In genomic region chr5:105859716-105860460, GRCm38 (mm10) we compare ENCODE assay signal across 10 mouse cellular contexts. TPM values are rescaled to one million over a fixed set of nuclear protein-coding genes. Genes with fewer than 3 reads are reported as not detected.
DNase-seq lines count a peak whose midpoint lies in the region; ATAC-seq and TF ChIP-seq lines count a peak whose summit lies in the region.
"Had no signal": no experiment of that assay in that cellular context is flagged by ENCODE, and none has a peak within 500 bp of the region (broad histone marks: within the 10 kb centered on the region; RNA-seq: fewer than 3 reads in every experiment).

No protein-coding gene starts in this region.

- intact Hi-C loops in left cerebral cortex, postnatal 25 days (cut with DNase I), result no loop called here

- H3K4me2 ChIP-seq in embryonic facial prominence, embryonic 12.5 days (replicated peaks), result no peak overlapping the region
- H3K4me2 ChIP-seq in limb, embryonic 13.5 days (replicated peaks), result no peak overlapping the region
- H3K4me2 ChIP-seq: midbrain, embryonic 12.5 days had no signal

- no peak for TF ChIP-seq POLR2A in kidney, adult 2 months (IDR thresholded peaks at IDR 0.05; ENCODE audit: low read depth, low read length)
- no peak for TF ChIP-seq POLR2A in brain, embryonic 14.5 days (IDR thresholded peaks at IDR 0.05; ENCODE audit: borderline replicate concordance, extremely low read depth, insufficient read depth, insufficient read length, poor library complexity, severe bottlenecking)

- DNase-seq in kidney, adult 2 months, result no peak
- no peak for DNase-seq in kidney, adult 18-20 months
- DNase-seq in brain, embryonic 14.5 days (ENCODE audit: low read depth), result peak; percentile 73
- no peak for DNase-seq in ovary, postnatal 10 days (ENCODE audit: low spot score)
- no peak for DNase-seq in left cerebral cortex, postnatal 25 days (ENCODE audit: low spot score in 2 of 2)
- DNase-seq in cerebellum, adult 11 months, result no peak
- DNase-seq: cerebellum, adult 11-12 months had no signal

- no peaks in the 10 kb centered on the region for H3K4me1 ChIP-seq in kidney, adult 2 months (ENCODE audit: control insufficient read depth, insufficient read depth, low read length)
- peaks cover 25% of the 10 kb centered on the region for H3K4me1 ChIP-seq in embryonic facial prominence, embryonic 12.5 days
- H3K4me1 ChIP-seq in limb, embryonic 13.5 days, result peaks cover 15% of the 10 kb centered on the region
- H3K4me1 ChIP-seq: midbrain, embryonic 12.5 days had no signal

- 68% methylated on average over 11 of the region's 11 CpGs for WGBS in kidney, adult 2 months
- 19% methylated on average over 11 of the region's 11 CpGs for WGBS in embryonic facial prominence, embryonic 12.5 days
- 48% methylated on average over 11 of the region's 11 CpGs for WGBS in limb, embryonic 13.5 days

- H3K4me3 ChIP-seq in kidney, adult 2 months (ENCODE audit: insufficient read depth, low read depth, low read length), result no peak overlapping the region
- no peak overlapping the region for H3K4me3 ChIP-seq in embryonic facial prominence, embryonic 12.5 days
- H3K4me3 ChIP-seq in limb, embryonic 13.5 days, result no peak overlapping the region
- H3K4me3 ChIP-seq: midbrain, embryonic 12.5 days had no signal

- H3K9me3 ChIP-seq in embryonic facial prominence, embryonic 12.5 days, result no peaks in the 10 kb centered on the region
- H3K9me3 ChIP-seq in limb, embryonic 13.5 days, result no peaks in the 10 kb centered on the region
- H3K9me3 ChIP-seq: midbrain, embryonic 12.5 days had no signal

- no peak overlapping the region for H3K9ac ChIP-seq in embryonic facial prominence, embryonic 12.5 days
- H3K9ac ChIP-seq in limb, embryonic 13.5 days, result no peak overlapping the region
- H3K9ac ChIP-seq: midbrain, embryonic 12.5 days had no signal

- no peak for ATAC-seq in embryonic facial prominence, embryonic 12.5 days (ENCODE audit: insufficient number of reproducible peaks, insufficient read depth, low FRiP score, low TSS enrichment)
- 0 out of 2 replicates have a peak, but pooled peaks have one; percentile 8 for ATAC-seq in limb, embryonic 13.5 days (ENCODE audit: low FRiP score, low read depth)

- H3K36me3 ChIP-seq in kidney, adult 2 months (ENCODE audit: control insufficient read depth, insufficient read depth, low read length), result no peaks in the 10 kb centered on the region
- H3K36me3 ChIP-seq in embryonic facial prominence, embryonic 12.5 days, result no peaks in the 10 kb centered on the region
- H3K36me3 ChIP-seq in limb, embryonic 13.5 days, result no peaks in the 10 kb centered on the region
- H3K36me3 ChIP-seq: midbrain, embryonic 12.5 days had no signal

- no peak for TF ChIP-seq CTCF in kidney, adult 2 months (conservative IDR thresholded peaks at IDR 0.05; ENCODE audit: insufficient read depth, insufficient read length, low read depth, low read length)
- TF ChIP-seq CTCF in brain, embryonic 14.5 days (IDR thresholded peaks at IDR 0.05; ENCODE audit: borderline replicate concordance, extremely low read depth, insufficient read depth, insufficient read length), result no peak

- H3K27me3 ChIP-seq in kidney, adult 2 months (replicated peaks; ENCODE audit: control insufficient read depth, insufficient read depth, low read length), result no peaks in the 10 kb centered on the region
- H3K27me3 ChIP-seq in embryonic facial prominence, embryonic 12.5 days, result no peaks in the 10 kb centered on the region
- H3K27me3 ChIP-seq in limb, embryonic 13.5 days, result no peaks in the 10 kb centered on the region
- H3K27me3 ChIP-seq: midbrain, embryonic 12.5 days had no signal

- 0 out of 2 replicates have a peak overlapping the region, but pooled peaks have one; percentile 24 for H3K27ac ChIP-seq in kidney, adult 2 months (ENCODE audit: insufficient read depth, low read depth, low read length)
- H3K27ac ChIP-seq in embryonic facial prominence, embryonic 12.5 days, result peak overlapping the region; percentile 63
- H3K27ac ChIP-seq in limb, embryonic 13.5 days, result no peak overlapping the region
- H3K27ac ChIP-seq: midbrain, embryonic 12.5 days had no signal

RNA-seq across cellular contexts. Expression of gene Zfp326, which starts 16.5 kb away (rescaled TPM):
- polyA plus RNA-seq in kidney, adult 2 months (2012; rRNA removed), result 6.4 and 7.5 TPM in 2 replicates
- 51.5 and 58.9 TPM in 2 replicates for polyA plus RNA-seq in brain, embryonic 14.5 days (2012; rRNA removed)
- 64.1 and 67.5 TPM in 2 replicates for polyA plus RNA-seq in embryonic facial prominence, embryonic 12.5 days (2016; fragmentation: Nextera tagmentation; extraction: Ambion mirVana)
- polyA plus RNA-seq in limb, embryonic 13.5 days (2015; fragmentation: Nextera tagmentation; extraction: Ambion mirVana), result 59.2 and 62.8 TPM in 2 replicates
- total RNA-seq in left cerebral cortex, postnatal 25 days (2021), result 10 to 100 TPM; 29.6 to 31.5 TPM
